Mouse (Mus musculus) intestine, embryonic 16.5 days (tissue): ENCODE measurements around the gene Tomm40l. TPM values are rescaled to one million over a fixed set of nuclear protein-coding genes. Genes with fewer than 3 reads are reported as not detected.

ENCODE experiments used
- ATAC-seq: fragments of 200-750 bp; cut with Nextera tagmentation; 2 replicates; pipeline ENCODE4 v1.8.0; 2017; ENCODE audit warnings: moderate TSS enrichment, moderate library complexity
- H3K27ac ChIP-seq: fragments of 300-500 bp; sonication (generic); 2 replicates; pipeline ENCODE4 v1.5.1; 2014; ENCODE audit warnings: mild to moderate bottlenecking, low read length
- H3K27me3 ChIP-seq: fragments of 300-500 bp; sonication (generic); replicated peaks from 2 replicates; pipeline ENCODE4 v1.6.1; 2014; ENCODE audit warnings: low read length, control low read depth, mixed read lengths; ENCODE audit not compliant: control insufficient read depth, insufficient read depth
- H3K36me3 ChIP-seq: fragments of 300-500 bp; sonication (generic); 2 replicates; pipeline ENCODE4 v1.6.1; 2014; ENCODE audit warnings: low read length, control low read depth; ENCODE audit not compliant: control insufficient read depth, insufficient read depth
- H3K4me1 ChIP-seq: fragments of 300-500 bp; sonication (generic); 2 replicates; pipeline ENCODE4 v1.6.1; 2014; ENCODE audit warnings: low read length, control low read depth, mixed read lengths; ENCODE audit not compliant: control insufficient read depth, insufficient read depth
- H3K4me2 ChIP-seq: fragments of 300-500 bp; sonication (generic); 2 replicates; pipeline ENCODE4 v1.6.1; 2014; ENCODE audit warnings: low read depth, low read length, control low read depth
- H3K4me3 ChIP-seq: fragments of 300-500 bp; sonication (generic); 2 replicates; pipeline ENCODE4 v1.5.1; 2014; ENCODE audit warnings: mild to moderate bottlenecking, low read length
- H3K9ac ChIP-seq: fragments of 300-500 bp; sonication (generic); 2 replicates; pipeline ENCODE4 v1.6.1; 2014; ENCODE audit warnings: low read depth, low read length
- H3K9me3 ChIP-seq: fragments of 300-500 bp; sonication (generic); 2 replicates; pipeline ENCODE4 v1.6.1; 2016; ENCODE audit warnings: low read length, control low read depth; ENCODE audit not compliant: control insufficient read depth
- WGBS: fragments of 180-500 bp; shearing (Covaris S2); extraction: QIAGEN DNeasy Blood & Tissue Kit; methylation state at CpG from one replicate; pipeline ENCODE4 v1.1.7; 2014; 5-methylcytosine and 5-hydroxymethylcytosine counted together
- polyA plus RNA-seq: library from polyadenylated mRNA; unstranded; fragments of >200 nt; fragmentation: Nextera tagmentation; extraction: Ambion mirVana; gene quantifications from 2 replicates; pipeline ENCODE4 v1.2.1, GENCODE M21; 2015

Gene Tomm40l
- polyA plus RNA-seq, 1 experiment from 2014 or later: 34.7 TPM

DNA sequence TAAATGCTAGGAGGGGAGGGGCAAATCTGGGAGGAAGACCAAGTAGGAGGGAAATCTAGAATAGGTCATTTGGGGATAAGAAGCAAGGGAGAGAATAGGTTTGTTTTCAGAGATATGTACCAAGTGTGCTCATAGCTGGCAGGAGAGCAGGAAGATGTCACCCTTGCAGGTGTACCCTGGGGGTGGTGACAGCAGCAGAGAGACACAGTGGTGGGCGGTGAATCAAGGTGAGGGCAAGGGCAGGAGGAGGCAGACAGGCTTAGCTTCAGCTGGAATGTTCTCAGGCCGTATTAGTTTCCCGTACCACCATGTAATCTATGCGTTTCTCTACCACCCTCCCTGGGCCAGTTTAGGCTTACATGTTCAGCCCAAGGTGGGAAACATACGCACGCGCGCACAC lies 49.5 kb downstream of the Tomm40l start:
- Histone ChIP-seq H3K27ac (no peak overlapping the region), H3K9me3 (no peaks in the 10 kb centered on the region), H3K4me1 (peaks cover 3% of the 10 kb centered on the region; the same call in 1 of the 2 replicates), H3K4me3 (no peak overlapping the region), H3K27me3 (no peaks in the 10 kb centered on the region), H3K36me3 (no peaks in the 10 kb centered on the region), H3K9ac (no peak overlapping the region), H3K4me2 (no peak overlapping the region)
- ATAC-seq: no peak
- WGBS: 96% methylated on average over 8 of the region's 8 CpGs

DNA sequence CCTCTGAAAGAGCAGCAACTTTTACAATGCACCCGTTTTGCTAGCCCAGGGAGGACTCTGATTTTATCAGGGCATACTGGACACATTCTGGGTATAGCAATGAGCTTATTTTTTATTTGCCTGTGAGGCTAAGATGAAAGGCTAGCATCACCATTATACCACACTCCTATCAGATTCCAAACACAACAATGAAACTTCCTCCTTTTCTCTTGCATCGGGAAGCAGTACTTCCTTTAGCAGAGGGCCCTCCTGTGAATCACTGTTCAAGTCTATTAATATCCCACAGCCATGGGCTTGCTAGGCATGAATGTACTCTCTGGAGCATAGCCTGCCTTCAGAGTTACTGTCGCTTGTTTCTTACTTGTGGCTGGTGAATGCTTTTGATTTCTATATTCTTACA lies 51.2 kb downstream of the Tomm40l start:
- Histone ChIP-seq H3K27me3 (no peaks in the 10 kb centered on the region), H3K4me1 (peaks cover 3% of the 10 kb centered on the region; the same call in 1 of the 2 replicates), H3K4me2 (no peak overlapping the region), H3K9me3 (no peaks in the 10 kb centered on the region), H3K4me3 (no peak overlapping the region), H3K27ac (peak overlapping the region; percentile 82), H3K36me3 (no peaks in the 10 kb centered on the region), H3K9ac (no peak overlapping the region)
- 49% methylated on average over 3 of the region's 3 CpGs for WGBS
- ATAC-seq: peak; percentile 45

DNA sequence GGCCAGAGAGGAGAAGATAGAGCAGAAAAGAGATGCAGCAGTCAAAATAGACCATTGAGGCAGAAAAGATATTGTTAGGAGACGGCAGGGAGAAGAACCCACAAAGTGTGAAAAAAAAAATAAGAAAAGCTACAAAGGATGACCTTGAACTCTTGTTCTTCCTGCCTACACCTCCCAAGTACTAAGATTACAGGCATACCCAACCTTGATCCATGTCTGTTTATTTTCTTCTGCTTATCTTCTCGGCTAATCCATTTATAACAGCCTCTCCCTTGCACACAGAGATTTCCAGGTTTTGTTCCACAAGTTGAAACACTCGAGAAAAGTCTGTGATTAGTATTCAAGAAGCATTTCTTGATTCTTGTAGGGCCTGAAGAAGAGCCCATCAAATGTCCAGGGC lies 52.4 kb downstream of the Tomm40l start:
- WGBS: 28% methylated on average over 3 of the region's 3 CpGs
- H3K4me2 ChIP-seq: no peak overlapping the region
- no peaks in the 10 kb centered on the region for H3K27me3 ChIP-seq
- H3K27ac ChIP-seq: peak overlapping the region; percentile 82
- peak; percentile 61 for ATAC-seq
- H3K9me3 ChIP-seq: no peaks in the 10 kb centered on the region
- no peaks in the 10 kb centered on the region for H3K36me3 ChIP-seq
- no peak overlapping the region for H3K9ac ChIP-seq
- no peak overlapping the region for H3K4me3 ChIP-seq
- H3K4me1 ChIP-seq: peaks cover 3% of the 10 kb centered on the region; the same call in 1 of the 2 replicates

DNA sequence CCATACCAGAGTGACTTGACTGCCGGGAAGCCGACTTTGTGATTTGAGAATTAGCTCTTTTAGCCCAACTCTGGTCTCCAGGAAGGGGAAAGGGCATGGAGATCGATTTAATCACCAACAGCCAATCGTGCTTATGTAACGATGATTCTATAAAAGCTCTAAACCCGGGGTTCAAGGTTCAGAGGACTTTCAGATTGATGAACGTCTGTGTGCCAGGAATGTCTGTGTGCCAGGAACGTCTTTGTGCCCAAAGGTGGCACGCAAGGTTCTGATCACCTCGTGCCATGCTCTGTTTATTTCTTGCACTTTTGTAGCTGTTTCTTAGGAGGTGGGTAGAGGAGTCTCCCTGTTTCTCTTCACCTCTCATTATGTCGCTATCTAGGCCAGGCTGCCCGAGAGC lies 53.4 kb downstream of the Tomm40l start:
- WGBS: 87% methylated on average over 12 of the region's 12 CpGs
- peaks cover 3% of the 10 kb centered on the region; the same call in 1 of the 2 replicates for H3K4me1 ChIP-seq
- H3K4me2 ChIP-seq: no peak overlapping the region
- no peaks in the 10 kb centered on the region for H3K9me3 ChIP-seq
- H3K27me3 ChIP-seq: no peaks in the 10 kb centered on the region
- H3K9ac ChIP-seq: no peak overlapping the region
- no peaks in the 10 kb centered on the region for H3K36me3 ChIP-seq
- no peak for ATAC-seq
- H3K27ac ChIP-seq: no peak overlapping the region
- no peak overlapping the region for H3K4me3 ChIP-seq

Other genes starting within 250 kb of the Tomm40l start
- gene Fcgr2b, start 246.0 kb downstream of the Tomm40l start, polyA plus RNA-seq: 1.5 and 2.2 TPM in 2 replicates
- gene Fcgr4, start 203.6 kb downstream of the Tomm40l start, polyA plus RNA-seq: 1.4 and 1.8 TPM in 2 replicates
- 15.3 and 15.9 TPM in 2 replicates for gene Fcgr3, start 157.6 kb downstream of the Tomm40l start, polyA plus RNA-seq
- 1.6 and 2.1 TPM in 2 replicates for gene Cfap126, start 108.6 kb downstream of the Tomm40l start, polyA plus RNA-seq
- 457 and 490 TPM in 2 replicates for gene Sdhc, start 71.9 kb downstream of the Tomm40l start, polyA plus RNA-seq
- 1.7 TPM in 2 replicates for gene Mpz, start 71.8 kb downstream of the Tomm40l start, polyA plus RNA-seq
- 16.4 and 19.4 TPM in 2 replicates for gene Pcp4l1, start 26.2 kb downstream of the Tomm40l start, polyA plus RNA-seq
- gene Nr1i3, start 8.5 kb downstream of the Tomm40l start, polyA plus RNA-seq: 18.7 and 21.7 TPM in 2 replicates
- 55.3 and 151 TPM in 2 replicates for gene Apoa2, start 2.5 kb upstream of the Tomm40l start, polyA plus RNA-seq
- gene Fcer1g, start 11.9 kb upstream of the Tomm40l start, polyA plus RNA-seq: 50.3 and 52.1 TPM in 2 replicates
- gene Adamts4, start 27.9 kb upstream of the Tomm40l start, polyA plus RNA-seq: 6.3 and 7.0 TPM in 2 replicates
- gene Ndufs2, start 28.9 kb upstream of the Tomm40l start, polyA plus RNA-seq: 339 and 373 TPM in 2 replicates
- 50.0 and 56.5 TPM in 2 replicates for gene B4galt3, start 47.8 kb upstream of the Tomm40l start, polyA plus RNA-seq
- 40.2 and 40.9 TPM in 2 replicates for gene Ppox, start 58.7 kb upstream of the Tomm40l start, polyA plus RNA-seq
- gene Usp21, start 65.5 kb upstream of the Tomm40l start, polyA plus RNA-seq: 50.8 and 53.2 TPM in 2 replicates
- 98.8 and 103 TPM in 2 replicates for gene Ufc1, start 72.5 kb upstream of the Tomm40l start, polyA plus RNA-seq
- gene Dedd, start 106.6 kb upstream of the Tomm40l start, polyA plus RNA-seq: 42.6 and 46.8 TPM in 2 replicates
- 57.6 and 60.9 TPM in 2 replicates for gene Nit1, start 123.1 kb upstream of the Tomm40l start, polyA plus RNA-seq
- 83.5 and 99.0 TPM in 2 replicates for gene Pfdn2, start 123.2 kb upstream of the Tomm40l start, polyA plus RNA-seq
- 0.60 and 1.1 TPM in 2 replicates for gene Klhdc9, start 138.3 kb upstream of the Tomm40l start, polyA plus RNA-seq
- 2.8 and 3.8 TPM in 2 replicates for gene Nectin4, start 147.6 kb upstream of the Tomm40l start, polyA plus RNA-seq
- 2.0 and 2.5 TPM in 2 replicates for gene Arhgap30, start 166.4 kb upstream of the Tomm40l start, polyA plus RNA-seq
- gene Usf1, start 188.8 kb upstream of the Tomm40l start, polyA plus RNA-seq: 54.6 and 58.1 TPM in 2 replicates
- 5.3 and 5.6 TPM in 2 replicates for gene Tstd1, start 196.4 kb upstream of the Tomm40l start, polyA plus RNA-seq
- 101 and 108 TPM in 2 replicates for gene F11r, start 215.0 kb upstream of the Tomm40l start, polyA plus RNA-seq